Mouse (Mus musculus) megakaryocyte, embryonic 14.5 days (primary cell): Measurements from ENCODE around the gene Abhd4.

Experiments used
- FLI1 ChIP-seq: IDR thresholded peaks from 2 replicates; pipeline ENCODE4 v1.6.1; 2012; ENCODE audit warnings: low read length, inconsistent platforms, mixed read lengths
- GATA1 ChIP-seq: IDR thresholded peaks from 3 replicates; pipeline ENCODE4 v1.6.1; 2012; ENCODE audit warnings: mixed read lengths, low read length, inconsistent platforms, borderline replicate concordance

DNA sequence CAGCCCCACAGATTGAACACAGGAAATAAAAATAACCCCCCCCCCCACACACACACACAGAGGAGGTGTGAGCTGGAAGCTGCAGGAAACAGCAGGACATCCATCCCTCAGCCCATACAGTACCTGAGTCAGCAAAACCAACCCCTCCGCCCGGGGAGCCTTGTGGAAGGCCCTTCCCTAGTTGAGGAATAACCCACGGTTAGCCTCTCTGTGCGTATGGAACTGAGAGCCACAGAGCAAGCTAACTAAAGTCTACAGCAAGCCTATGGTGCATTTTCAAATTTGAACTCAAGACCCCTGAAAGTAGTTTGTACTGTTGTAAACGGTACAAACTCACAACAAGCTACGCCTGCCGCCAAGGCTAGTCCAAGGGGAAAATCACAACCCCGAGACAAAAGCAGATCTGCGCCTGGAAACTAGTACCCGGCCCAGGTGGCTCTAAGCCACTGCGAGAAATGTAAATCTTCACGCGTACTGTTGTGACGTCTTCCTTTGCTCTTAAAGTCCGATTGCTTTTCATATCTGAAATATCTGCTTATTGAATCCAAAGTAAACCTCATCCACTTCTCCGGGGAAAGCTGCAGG is 20.3 kb upstream of the Abhd4 start:
- TF ChIP-seq GATA1 (no peak), FLI1 (no peak)
